In genomic region chr13:109590048-109590447, GRCm38 (mm10) we compare ENCODE assay signal across 34 mouse cellular contexts.
"Had no signal": no experiment of that assay in that cellular context is flagged by ENCODE, and none has a peak within 500 bp of the region (broad histone marks: within the 10 kb centered on the region; RNA-seq: fewer than 3 reads in every experiment).

No protein-coding gene starts in this region.

- ATAC-seq: hindbrain, embryonic 16.5 days; hindbrain, postnatal 0 days; inflammation-experienced regulatory T-cells, adult 6 months; intestine, embryonic 15.5 days; intestine, embryonic 16.5 days; intestine, postnatal 0 days had no signal

- H3K9ac ChIP-seq: heart, embryonic 12.5 days; heart, embryonic 13.5 days; heart, embryonic 15.5 days; hindbrain, embryonic 12.5 days; hindbrain, embryonic 13.5 days; hindbrain, embryonic 14.5 days; hindbrain, embryonic 15.5 days; intestine, embryonic 15.5 days; kidney, embryonic 15.5 days had no signal

- H3K4me2 ChIP-seq: heart, embryonic 11.5 days; heart, embryonic 12.5 days; heart, embryonic 13.5 days; heart, embryonic 15.5 days; hindbrain, embryonic 12.5 days; hindbrain, embryonic 13.5 days; hindbrain, embryonic 14.5 days; hindbrain, embryonic 15.5 days; intestine, embryonic 15.5 days; kidney, embryonic 15.5 days had no signal

- H3K27ac ChIP-seq: heart, embryonic 10.5 days; heart, embryonic 13.5 days; heart, embryonic 15.5 days; hindbrain, embryonic 10.5 days; hindbrain, embryonic 12.5 days; hindbrain, embryonic 13.5 days; hindbrain, embryonic 14.5 days; hindbrain, embryonic 15.5 days; hindbrain, postnatal 0 days; intestine, embryonic 15.5 days; kidney, embryonic 15.5 days; kidney, postnatal 0 days; layer of hippocampus, adult 2 months had no signal

- H3K36me3 ChIP-seq: heart, embryonic 10.5 days; heart, embryonic 12.5 days; heart, embryonic 13.5 days; heart, embryonic 15.5 days; hindbrain, embryonic 10.5 days; hindbrain, embryonic 12.5 days; hindbrain, embryonic 13.5 days; hindbrain, embryonic 15.5 days; intestine, embryonic 15.5 days; kidney, embryonic 15.5 days had no signal

- H3K9me3 ChIP-seq: heart, embryonic 10.5 days; heart, embryonic 12.5 days; heart, embryonic 13.5 days; heart, embryonic 15.5 days; hindbrain, embryonic 10.5 days; hindbrain, embryonic 12.5 days; hindbrain, embryonic 13.5 days; hindbrain, embryonic 15.5 days; intestine, embryonic 15.5 days; kidney, embryonic 15.5 days had no signal

- DNase-seq: heart, postnatal 14 days; heart, postnatal 36 days; heart, postnatal 4 days; kidney, adult 11 months; kidney, adult 18-20 months; kidney, adult 2 months; kidney, adult 8-10 months; kidney, adult 9 months; kidney, postnatal 10 days; kidney, postnatal 14 days; kidney, postnatal 25 days; kidney, postnatal 36 days; kidney, postnatal 4 days; layer of hippocampus, adult 9-11 months; layer of hippocampus, postnatal 36 days had no signal

- H3K4me3 ChIP-seq: heart, embryonic 10.5 days; heart, embryonic 12.5 days; heart, embryonic 13.5 days; heart, embryonic 15.5 days; hindbrain, embryonic 10.5 days; hindbrain, embryonic 12.5 days; hindbrain, embryonic 13.5 days; hindbrain, embryonic 15.5 days; intestine, embryonic 15.5 days; kidney, embryonic 15.5 days; layer of hippocampus, adult 2 months had no signal

- H3K27me3 ChIP-seq: heart, embryonic 12.5 days; heart, embryonic 13.5 days; heart, embryonic 15.5 days; hindbrain, embryonic 12.5 days; hindbrain, embryonic 13.5 days; hindbrain, embryonic 15.5 days; intestine, embryonic 15.5 days; kidney, embryonic 15.5 days had no signal

- H3K4me1 ChIP-seq: heart, embryonic 10.5 days; heart, embryonic 12.5 days; heart, embryonic 15.5 days; hindbrain, embryonic 10.5 days; hindbrain, embryonic 12.5 days; hindbrain, embryonic 13.5 days; hindbrain, embryonic 15.5 days; intestine, embryonic 15.5 days; kidney, embryonic 15.5 days had no signal
